In the genomic region with DNA sequence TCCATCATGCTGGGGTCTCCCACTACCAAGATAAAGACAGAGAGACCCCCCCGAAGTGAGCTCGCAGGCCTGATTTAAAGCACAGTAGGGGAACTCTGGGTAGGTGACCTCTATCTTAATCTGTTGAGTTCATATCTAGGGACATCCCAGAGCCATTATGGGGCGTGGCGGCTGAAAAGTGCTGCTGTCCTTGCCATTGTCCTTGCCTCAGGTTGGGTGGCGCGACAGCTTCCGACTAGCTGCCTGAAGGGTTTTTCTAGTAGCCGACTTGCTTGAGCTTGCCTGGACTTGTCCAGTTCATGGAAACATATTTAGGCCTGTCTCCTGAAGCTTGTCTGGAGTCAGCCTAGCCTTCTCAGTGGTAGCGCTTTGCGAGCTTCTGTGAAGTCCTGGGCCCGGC, we compare ENCODE assay signal across 32 mouse cellular contexts. TPM values are rescaled to one million over a fixed set of nuclear protein-coding genes. Genes with fewer than 3 reads are reported as not detected.
DNase-seq lines count a peak whose midpoint lies in the region; ATAC-seq and TF ChIP-seq lines count a peak whose summit lies in the region.
"Had no signal": no experiment of that assay in that cellular context is flagged by ENCODE, and none has a peak within 500 bp of the region (broad histone marks: within the 10 kb centered on the region; RNA-seq: fewer than 3 reads in every experiment).

No protein-coding gene starts in this region.

- no peak for TF ChIP-seq POLR2A in ES-Bruce4 (IDR thresholded peaks at IDR 0.05; ENCODE audit: insufficient read depth, low read length)

- H3K36me3 ChIP-seq in ES-Bruce4 (ENCODE audit: control insufficient read depth, insufficient read depth, low read length, poor library complexity, severe bottlenecking) (peaks cover 19% of the 10 kb centered on the region), ES-E14 (ENCODE audit: control insufficient read depth, insufficient read depth, low read length, poor library complexity, severe bottlenecking) (peaks cover 11% of the 10 kb centered on the region)
- peaks cover 34% of the 10 kb centered on the region for H3K36me3 ChIP-seq in intestine, embryonic 14.5 days (ENCODE audit: control insufficient read depth, insufficient read depth, low read length)
- peaks cover 23% of the 10 kb centered on the region for H3K36me3 ChIP-seq in intestine, postnatal 0 days (ENCODE audit: control insufficient read depth, insufficient read depth)

- no peak for ATAC-seq in intestine, embryonic 14.5 days (replicated peaks; ENCODE audit: low FRiP score, low TSS enrichment, low read depth)
- no peak; the same call in 1 of the 2 replicates for ATAC-seq in intestine, postnatal 0 days
- ATAC-seq: CD4-positive, CD25-positive, alpha-beta regulatory T cell, adult 4 months; forebrain, embryonic 13.5 days; forebrain, embryonic 16.5 days; hindbrain, postnatal 0 days; inflammation-experienced regulatory T-cells, adult 6 months had no signal

- TF ChIP-seq EP300 in ES-Bruce4 (IDR thresholded peaks at IDR 0.05; ENCODE audit: insufficient read depth, low read depth, low read length), result peak; percentile 100

- peak overlapping the region; percentile 60 for H3K9ac ChIP-seq in ES-Bruce4 (ENCODE audit: low read depth, poor library complexity, severe bottlenecking)
- peak overlapping the region; percentile 73; the same call in 1 of the 2 replicates for H3K9ac ChIP-seq in ES-E14 (ENCODE audit: insufficient read depth, low read depth, low read length, poor library complexity, severe bottlenecking)
- H3K9ac ChIP-seq in intestine, embryonic 14.5 days (ENCODE audit: low read length), result no peak overlapping the region
- no peak overlapping the region for H3K9ac ChIP-seq in intestine, postnatal 0 days (ENCODE audit: low read depth, low read length)
- H3K9ac ChIP-seq: forebrain, embryonic 13.5 days; heart, embryonic 12.5 days; heart, embryonic 15.5 days; hindbrain, embryonic 14.5 days had no signal

- in situ Hi-C loops in ES-E14 (cut with MboI; ENCODE audit: low sequenced_read_pairs in 2 of 2, unreplicated experiment in 2 of 2), result no loop called here

- H3K4me3 ChIP-seq in ES-Bruce4 (ENCODE audit: low read depth, low read length), result no peak overlapping the region
- H3K4me3 ChIP-seq in ES-E14 (ENCODE audit: insufficient read depth in 1 of 2, low read depth in 1 of 2, low read length in 2 of 2, poor library complexity in 1 of 2, severe bottlenecking in 1 of 2), result peak overlapping the region; percentile 63 to 79; a peak in 1 of 4 replicates
- H3K4me3 ChIP-seq in intestine, embryonic 14.5 days (ENCODE audit: low read depth, low read length), result no peak overlapping the region
- peak overlapping the region; percentile 9; the same call in 1 of the 2 replicates for H3K4me3 ChIP-seq in intestine, postnatal 0 days (ENCODE audit: low read depth, low read length)
- H3K4me3 ChIP-seq: forebrain, embryonic 10.5 days; forebrain, embryonic 13.5 days; gastrocnemius, adult 2 months; heart, embryonic 12.5 days; heart, embryonic 15.5 days had no signal

- H3K9me3 ChIP-seq in ES-Bruce4 (replicated peaks; ENCODE audit: control insufficient read depth, insufficient read depth, low read length, poor library complexity, severe bottlenecking) (no peaks in the 10 kb centered on the region), ES-E14 (ENCODE audit: control insufficient read depth, insufficient read depth, low read depth, low read length) (no peaks in the 10 kb centered on the region)
- no peaks in the 10 kb centered on the region for H3K9me3 ChIP-seq in intestine, embryonic 14.5 days (ENCODE audit: control insufficient read depth, low read length)
- no peaks in the 10 kb centered on the region for H3K9me3 ChIP-seq in intestine, postnatal 0 days (ENCODE audit: control insufficient read depth)
- H3K9me3 ChIP-seq: forebrain, embryonic 10.5 days; forebrain, embryonic 13.5 days; heart, embryonic 15.5 days had no signal

- H3K27ac ChIP-seq in ES-Bruce4 (ENCODE audit: insufficient read depth, low read length), result peak overlapping the region; percentile 95
- H3K27ac ChIP-seq in ES-E14 (ENCODE audit: insufficient read depth, low read depth, low read length, poor library complexity, severe bottlenecking), result peak overlapping the region; percentile 99
- H3K27ac ChIP-seq in intestine, embryonic 14.5 days (ENCODE audit: low read depth), result no peak overlapping the region
- H3K27ac ChIP-seq in intestine, postnatal 0 days (ENCODE audit: low read depth, low read length), result no peak overlapping the region; the same call in 1 of the 2 replicates
- H3K27ac ChIP-seq: forebrain, embryonic 10.5 days; forebrain, embryonic 13.5 days; gastrocnemius, adult 2 months; heart, embryonic 15.5 days; hindbrain, embryonic 14.5 days; hindbrain, postnatal 0 days had no signal

- no peak for TF ChIP-seq CTCF in ES-Bruce4 (IDR thresholded peaks at IDR 0.05; ENCODE audit: low read depth, low read length)
- no peak for TF ChIP-seq CTCF in intestine, postnatal 0 days (IDR thresholded peaks at IDR 0.05; ENCODE audit: low read depth)

- peak overlapping the region; percentile 8; the same call in 1 of the 2 replicates for H3K4me2 ChIP-seq in intestine, embryonic 14.5 days (ENCODE audit: low read length)
- H3K4me2 ChIP-seq in intestine, postnatal 0 days (replicated peaks; ENCODE audit: low read depth), result peak overlapping the region; percentile 60
- H3K4me2 ChIP-seq: forebrain, embryonic 13.5 days; heart, embryonic 12.5 days; heart, embryonic 15.5 days; hindbrain, embryonic 14.5 days had no signal

- DNase-seq in ES-E14 (ENCODE audit: low read depth, low spot score), result no peak
- DNase-seq in intestine, embryonic 14.5 days (ENCODE audit: low spot score), result no peak
- DNase-seq in ovary, adult 18-20 months (ENCODE audit: low spot score), result no peak
- DNase-seq in embryo, embryonic 9.5 days (ENCODE audit: extremely low spot score), result no peak
- DNase-seq in thymus, postnatal 4 days, result no peak
- no peak for DNase-seq in frontal cortex, postnatal 25 days (ENCODE audit: low spot score in 2 of 2)
- DNase-seq: adrenal gland, adult 8-10 months; adrenal gland, postnatal 25 days; cerebellum, adult 11-12 months; cerebellum, adult 8-10 months; cerebellum, postnatal 10 days; cerebellum, postnatal 36 days; embryo, embryonic 11 days; gastrocnemius, adult 2 months; gastrocnemius, postnatal 14 days; heart, adult 18-20 months; heart, postnatal 10 days; heart, postnatal 4 days had no signal

- WGBS in intestine, embryonic 14.5 days, result 84% methylated on average over 11 of the region's 11 CpGs
- 72% methylated on average over 11 of the region's 11 CpGs for WGBS in intestine, postnatal 0 days

- H3K4me1 ChIP-seq in ES-Bruce4 (ENCODE audit: control insufficient read depth, insufficient read depth, low read length) (peaks cover 5% of the 10 kb centered on the region), ES-E14 (ENCODE audit: control insufficient read depth in 2 of 2, insufficient read depth in 2 of 2, low read length in 2 of 2, poor library complexity in 1 of 2) (peaks cover 9 to 14% of the 10 kb centered on the region in 2 experiments)
- no peaks in the 10 kb centered on the region for H3K4me1 ChIP-seq in intestine, embryonic 14.5 days (replicated peaks; ENCODE audit: control insufficient read depth, insufficient read depth, low read length)
- H3K4me1 ChIP-seq in intestine, postnatal 0 days (replicated peaks; ENCODE audit: control insufficient read depth, insufficient read depth, low read length), result no peaks in the 10 kb centered on the region
- H3K4me1 ChIP-seq: forebrain, embryonic 13.5 days had no signal

- no peaks in the 10 kb centered on the region for H3K27me3 ChIP-seq in ES-Bruce4 (ENCODE audit: control insufficient read depth, insufficient read depth, low read length, poor library complexity, severe bottlenecking)
- no peaks in the 10 kb centered on the region for H3K27me3 ChIP-seq in intestine, embryonic 14.5 days (replicated peaks; ENCODE audit: control insufficient read depth, insufficient read depth, low read length)
- H3K27me3 ChIP-seq in intestine, postnatal 0 days (replicated peaks; ENCODE audit: control insufficient read depth, insufficient read depth, low read length), result no peaks in the 10 kb centered on the region
- H3K27me3 ChIP-seq: forebrain, embryonic 13.5 days had no signal

TF ChIP-seq in ES-E14, 5 proteins besides CTCF, POLR2A, EP300 and RAD21:
- TF ChIP-seq ZC3H11A (IDR thresholded peaks at IDR 0.05; ENCODE audit: borderline replicate concordance, low read depth, low read length) (no peak), HCFC1 (IDR thresholded peaks at IDR 0.05; ENCODE audit: borderline replicate concordance, insufficient read depth, low read length) (no peak), CHD2 (IDR thresholded peaks at IDR 0.05; ENCODE audit: low read depth, low read length) (no peak), ZNF384 (IDR thresholded peaks at IDR 0.05; ENCODE audit: low read depth, low read length) (no peak), MAFK (IDR thresholded peaks at IDR 0.05; ENCODE audit: insufficient read depth, low read depth, low read length) (no peak)

RNA-seq across cellular contexts. Expression of a gene that starts 12.7 kb away (rescaled TPM):
- 17.6 and 19.0 TPM in 2 replicates for polyA plus RNA-seq in ES-Bruce4 (2011; ENCODE audit: insufficient read depth, insufficient read length, low read depth, missing spikeins)
- total RNA-seq in ES-E14 (2012; rRNA removed), result 9.5 and 9.9 TPM in 2 replicates
- polyA plus RNA-seq in intestine, embryonic 14.5 days (2014; fragmentation: Nextera tagmentation; extraction: Ambion mirVana), result 6.7 and 8.6 TPM in 2 replicates
- 2.9 and 3.0 TPM in 2 replicates for polyA plus RNA-seq in intestine, postnatal 0 days (2015; fragmentation: Nextera tagmentation; extraction: Ambion mirVana)

RNA-seq across cellular contexts. Expression of a gene that starts 38.4 kb away (rescaled TPM):
- polyA plus RNA-seq in ES-Bruce4 (2011; ENCODE audit: insufficient read depth, insufficient read length, low read depth, missing spikeins), result not detected in 2 replicates
- total RNA-seq in ES-E14 (2012; rRNA removed), result 0.32 and 0.58 TPM in 2 replicates
- 0.73 and 0.78 TPM in 2 replicates for polyA plus RNA-seq in intestine, embryonic 14.5 days (2014; fragmentation: Nextera tagmentation; extraction: Ambion mirVana)
- polyA plus RNA-seq in intestine, postnatal 0 days (2015; fragmentation: Nextera tagmentation; extraction: Ambion mirVana), result 1.7 and 1.9 TPM in 2 replicates
- total RNA-seq: heart, postnatal 10 days; heart, postnatal 4 days had no signal
- polyA plus RNA-seq: CD4-positive, CD25-positive, alpha-beta regulatory T cell, adult 4 months; embryonic facial prominence, embryonic 11.5 days; embryonic facial prominence, embryonic 14.5 days; forebrain, embryonic 10.5 days; forebrain, embryonic 13.5 days; heart, embryonic 12.5 days; heart, embryonic 15.5 days; hindbrain, embryonic 11.5 days; hindbrain, embryonic 14.5 days; inflammation-experienced regulatory T-cells, adult 6 months had no signal

RNA-seq across cellular contexts. Expression of a gene that starts 48.7 kb away (rescaled TPM):
- polyA plus RNA-seq in ES-Bruce4 (2011; ENCODE audit: insufficient read depth, insufficient read length, low read depth, missing spikeins), result 25.5 and 27.1 TPM in 2 replicates
- 9.3 and 12.9 TPM in 2 replicates for total RNA-seq in ES-E14 (2012; rRNA removed)
- 14.2 and 16.9 TPM in 2 replicates for polyA plus RNA-seq in intestine, embryonic 14.5 days (2014; fragmentation: Nextera tagmentation; extraction: Ambion mirVana)
- 4.3 and 4.5 TPM in 2 replicates for polyA plus RNA-seq in intestine, postnatal 0 days (2015; fragmentation: Nextera tagmentation; extraction: Ambion mirVana)

Comparison
In these comparisons a context has a peak if more than half of its experiments do, and no peak if none do; other contexts are left out.
1. H3K4me3 ChIP-seq: peak in ES-E14 (2 of 2) and intestine, postnatal 0 days (single experiment); none in ES-Bruce4 (single experiment) and intestine, embryonic 14.5 days (single experiment).
2. H3K27ac ChIP-seq: peak in ES-Bruce4 (single experiment) and ES-E14 (single experiment); none in intestine, embryonic 14.5 days (single experiment) and intestine, postnatal 0 days (single experiment).
3. H3K9ac ChIP-seq: peak in ES-Bruce4 (single experiment) and ES-E14 (single experiment); none in intestine, embryonic 14.5 days (single experiment) and intestine, postnatal 0 days (single experiment).